Mouse (Mus musculus): Measurements from ENCODE around the gene Fnbp4. TPM values are rescaled to one million over a fixed set of nuclear protein-coding genes. Genes with fewer than 3 reads are reported as not detected.

Gene Fnbp4
- total RNA-seq (2021) = 10 to 100 TPM; 41.2 to 69.1 TPM

GRCm38 (mm10) chr2:90745053-90745678 lies at the start of gene Fnbp4:
Gene Fnbp4, plus strand, starts transcription at chr2:90745370.
- DNase-seq (ENCODE audit: extremely low spot score in 1 of 2, low spot score in 1 of 2) = peak; percentile 90 to 91

- DNase-seq (ENCODE audit: extremely low spot score in 1 of 2, low spot score in 1 of 2) = no peak
Measured at GRCm38 (mm10) chr2:90700943-90701342, 44.2 kb upstream of the Fnbp4 start.

- DNase-seq (ENCODE audit: extremely low spot score in 1 of 2, low spot score in 1 of 2) = no peak
Measured at GRCm38 (mm10) chr2:90708548-90708947, 36.6 kb upstream of the Fnbp4 start.

GRCm38 (mm10) chr2:90715555-90716092 lies 29.5 kb upstream of the Fnbp4 start:
- no peak for DNase-seq (ENCODE audit: extremely low spot score in 1 of 2, low spot score in 1 of 2)

GRCm38 (mm10) chr2:90717366-90717765 lies 27.8 kb upstream of the Fnbp4 start:
- DNase-seq (ENCODE audit: extremely low spot score in 1 of 2, low spot score in 1 of 2) = no peak

- no peak for DNase-seq (ENCODE audit: extremely low spot score in 1 of 2, low spot score in 1 of 2)
Measured at GRCm38 (mm10) chr2:90717948-90718347, 27.2 kb upstream of the Fnbp4 start.

- DNase-seq (ENCODE audit: extremely low spot score in 1 of 2, low spot score in 1 of 2) = no peak
Measured at GRCm38 (mm10) chr2:90726818-90727217, 18.4 kb upstream of the Fnbp4 start.

GRCm38 (mm10) chr2:90735326-90735725 lies 9.8 kb upstream of the Fnbp4 start:
- DNase-seq (ENCODE audit: extremely low spot score in 1 of 2, low spot score in 1 of 2) = no peak

GRCm38 (mm10) chr2:90738801-90739200 lies 6.4 kb upstream of the Fnbp4 start:
- no peak for DNase-seq (ENCODE audit: extremely low spot score in 1 of 2, low spot score in 1 of 2)

- no peak for DNase-seq (ENCODE audit: extremely low spot score in 1 of 2, low spot score in 1 of 2)
Measured at GRCm38 (mm10) chr2:90739327-90739726, 5.8 kb upstream of the Fnbp4 start.

GRCm38 (mm10) chr2:90739921-90740320 lies 5.2 kb upstream of the Fnbp4 start:
- no peak for DNase-seq (ENCODE audit: extremely low spot score in 1 of 2, low spot score in 1 of 2)

GRCm38 (mm10) chr2:90744285-90745052 lies 701 bp upstream of the Fnbp4 start:
- no peak for DNase-seq (ENCODE audit: extremely low spot score in 1 of 2, low spot score in 1 of 2)

GRCm38 (mm10) chr2:90745740-90746537 lies 769 bp downstream of the Fnbp4 start:
- no peak for DNase-seq (ENCODE audit: extremely low spot score in 1 of 2, low spot score in 1 of 2)

- no peak for DNase-seq (ENCODE audit: extremely low spot score in 1 of 2, low spot score in 1 of 2)
Measured at GRCm38 (mm10) chr2:90746538-90746865, 1.3 kb downstream of the Fnbp4 start.

GRCm38 (mm10) chr2:90747131-90747530 lies 2.0 kb downstream of the Fnbp4 start:
- no peak for DNase-seq (ENCODE audit: extremely low spot score in 1 of 2, low spot score in 1 of 2)

GRCm38 (mm10) chr2:90749676-90750459 lies 4.7 kb downstream of the Fnbp4 start:
- no peak for DNase-seq (ENCODE audit: extremely low spot score in 1 of 2, low spot score in 1 of 2)

- no peak for DNase-seq (ENCODE audit: extremely low spot score in 1 of 2, low spot score in 1 of 2)
Measured at GRCm38 (mm10) chr2:90753565-90753964, 8.4 kb downstream of the Fnbp4 start.

- no peak for DNase-seq (ENCODE audit: extremely low spot score in 1 of 2, low spot score in 1 of 2)
Measured at GRCm38 (mm10) chr2:90754188-90754587, 9.0 kb downstream of the Fnbp4 start.

GRCm38 (mm10) chr2:90765123-90765522 lies 20.0 kb downstream of the Fnbp4 start:
- DNase-seq (ENCODE audit: extremely low spot score in 1 of 2, low spot score in 1 of 2) = no peak

- no peak for DNase-seq (ENCODE audit: extremely low spot score in 1 of 2, low spot score in 1 of 2)
Measured at GRCm38 (mm10) chr2:90781323-90781722, 36.2 kb downstream of the Fnbp4 start.

Measured in layer of hippocampus, postnatal 25 days (tissue).